Mouse (Mus musculus) adrenal gland, postnatal 10 days (tissue): ENCODE measurements around the gene Asap3. TPM values are rescaled to one million over a fixed set of nuclear protein-coding genes. Genes with fewer than 3 reads are reported as not detected.

Experiments
- DNase-seq: peaks from one replicate; pipeline ENCODE4 v3.0.0; 2021; ENCODE audit warnings: mixed read lengths
- total RNA-seq, 2 experiments: library from RNA; stranded (reverse); gene quantifications; 2 replicates each; pipeline ENCODE4 v1.2.3; 2021

Gene Asap3
- total RNA-seq, 2 experiments from 2014 or later: 5.0 to 7.9 TPM

DNA sequence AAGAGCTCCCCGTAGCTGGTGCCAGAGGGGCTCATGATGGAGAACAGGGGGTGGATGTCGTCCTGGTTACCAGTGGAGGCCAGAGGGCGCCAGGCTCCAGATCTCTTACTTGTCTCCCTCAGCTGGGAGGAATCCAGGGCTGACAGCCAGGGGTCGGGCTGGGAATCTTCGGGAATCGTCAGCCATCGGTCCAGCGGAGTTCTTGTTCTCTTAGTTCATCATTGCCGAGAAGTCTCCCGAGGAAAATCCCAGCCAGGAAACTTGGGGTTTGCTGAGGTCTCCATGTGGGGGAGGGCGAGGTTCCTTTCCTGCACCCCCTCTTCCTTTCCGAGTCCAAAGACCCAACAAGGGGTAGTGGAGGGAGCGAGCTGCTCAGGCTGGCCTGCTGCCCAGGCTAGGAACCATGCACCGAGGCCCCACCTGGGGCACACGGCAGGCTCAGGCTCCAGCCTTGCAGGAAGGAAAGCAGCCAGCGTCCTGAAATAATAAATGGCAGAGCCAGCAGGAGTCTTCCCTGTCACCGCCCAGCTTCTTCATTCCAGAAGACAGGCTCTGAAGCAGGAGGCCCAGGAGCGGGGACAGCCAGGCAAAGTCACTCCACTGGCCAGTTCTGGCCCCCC is 12.5 kb downstream of the Asap3 start:
- DNase-seq: peak; percentile 66

GRCm38 (mm10) chr4:136220133-136220775 is 14.1 kb downstream of the Asap3 start:
- DNase-seq: peak; percentile 55

GRCm38 (mm10) chr4:136223549-136224239 is 17.5 kb downstream of the Asap3 start:
- no peak for DNase-seq

DNA sequence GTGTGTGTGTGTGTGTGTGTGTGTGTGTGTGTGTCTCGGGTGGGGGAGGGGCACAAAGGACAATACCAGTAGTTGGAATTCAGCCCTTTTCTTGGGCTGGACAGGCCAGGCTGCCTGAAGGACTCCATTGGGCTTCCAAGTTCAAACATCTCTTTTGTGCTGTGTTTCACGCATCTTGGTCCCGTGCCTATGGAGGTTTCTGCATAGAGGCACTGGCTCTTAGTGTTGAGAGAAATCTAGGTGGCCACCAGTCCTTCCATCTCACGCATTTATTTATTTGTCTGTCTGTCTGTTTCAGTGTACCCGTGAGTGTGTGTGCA is 18.0 kb downstream of the Asap3 start:
- DNase-seq: no peak

- no peak for DNase-seq
Measured at GRCm38 (mm10) chr4:136224677-136225460, 18.7 kb downstream of the Asap3 start.

GRCm38 (mm10) chr4:136227408-136227807 is 21.2 kb downstream of the Asap3 start:
- DNase-seq: no peak

DNA sequence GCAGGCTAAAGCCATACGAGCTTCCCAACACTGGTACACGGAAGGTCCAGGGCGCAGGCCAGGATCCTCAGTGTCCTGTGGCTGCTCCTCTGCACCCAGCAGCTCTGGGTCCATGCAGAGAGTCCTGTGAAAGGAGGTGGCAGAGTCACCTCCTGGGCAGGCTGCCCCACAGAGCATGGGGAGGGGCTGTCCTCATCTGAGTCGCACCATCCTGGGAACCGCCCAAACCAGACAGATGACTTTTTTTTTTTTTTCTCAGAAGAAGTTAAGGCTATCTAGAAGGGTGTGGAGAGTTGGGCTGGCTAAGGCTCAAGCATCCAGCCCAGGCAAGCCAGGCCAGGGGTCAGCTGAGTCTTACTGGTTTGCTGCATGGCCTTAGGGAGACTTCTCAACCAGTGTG is 22.5 kb downstream of the Asap3 start:
- DNase-seq: no peak

GRCm38 (mm10) chr4:136238669-136239068 is 32.5 kb downstream of the Asap3 start:
- DNase-seq: no peak

DNA sequence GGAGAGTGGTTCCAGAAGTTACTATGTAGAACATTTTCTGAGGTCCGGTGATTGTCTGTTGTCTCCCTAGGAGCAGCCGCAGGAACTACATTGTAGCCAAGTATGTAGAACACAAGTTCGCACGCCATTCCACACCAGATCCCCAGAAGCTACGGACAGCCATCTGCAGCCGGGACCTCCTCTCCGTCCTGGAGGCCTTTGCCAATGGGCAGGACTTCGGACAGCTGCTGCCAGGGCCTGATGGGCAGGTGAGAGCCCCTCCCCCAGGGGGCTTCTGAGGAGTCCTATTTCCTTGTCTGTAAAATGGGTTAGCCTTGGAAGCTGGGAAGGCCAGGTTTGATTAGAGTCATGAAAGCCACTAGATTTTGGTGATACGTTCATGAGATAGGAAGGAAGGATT is 32.9 kb downstream of the Asap3 start:
- DNase-seq: no peak

DNA sequence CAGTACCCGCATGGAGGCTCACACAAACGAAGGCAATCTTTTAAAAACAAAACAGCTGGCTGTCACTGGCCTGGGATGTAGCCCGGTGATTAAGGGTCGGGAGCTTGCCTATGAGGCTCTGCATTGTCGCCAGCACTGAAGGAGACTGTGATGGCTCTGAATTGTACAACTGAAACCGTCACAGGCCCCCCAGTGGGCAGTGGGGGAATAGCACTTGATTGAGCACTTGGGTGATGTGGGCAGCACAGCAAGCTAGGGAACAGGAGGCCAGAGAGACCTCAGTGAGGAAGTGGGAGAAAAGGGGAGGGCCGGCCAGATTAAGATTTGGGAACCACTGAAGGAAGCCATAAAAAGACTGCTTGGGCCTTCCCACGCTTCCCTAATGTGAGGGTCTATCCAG is 33.5 kb downstream of the Asap3 start:
- peak; percentile 90 for DNase-seq

DNA sequence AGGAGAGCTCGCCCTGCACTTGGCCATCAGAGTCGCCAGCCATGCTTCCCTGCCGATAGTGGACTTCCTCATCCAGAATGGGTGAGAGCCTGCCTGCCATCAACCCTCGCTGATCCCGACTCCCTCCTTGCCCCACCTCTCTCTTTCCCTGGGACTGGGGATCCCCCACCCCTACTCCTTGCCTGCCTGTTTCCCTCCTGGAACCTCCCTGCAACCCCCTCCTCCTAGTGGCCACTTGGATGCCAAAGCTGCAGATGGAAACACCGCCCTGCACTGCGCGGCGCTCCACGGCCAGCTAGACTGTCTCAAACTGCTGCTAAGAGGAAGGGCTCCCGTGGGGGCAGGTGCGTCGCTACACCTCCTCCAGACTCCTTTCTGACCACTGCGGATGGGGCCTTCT is 34.0 kb downstream of the Asap3 start:
- no peak for DNase-seq

- DNase-seq: no peak
Measured at GRCm38 (mm10) chr4:136240955-136241354, 34.8 kb downstream of the Asap3 start.

- DNase-seq: no peak
Measured at GRCm38 (mm10) chr4:136242065-136242703, 36.0 kb downstream of the Asap3 start.

- no peak for DNase-seq
Measured at GRCm38 (mm10) chr4:136242728-136243127, 36.6 kb downstream of the Asap3 start.

GRCm38 (mm10) chr4:136244208-136244607 is 38.0 kb downstream of the Asap3 start:
- no peak for DNase-seq

DNA sequence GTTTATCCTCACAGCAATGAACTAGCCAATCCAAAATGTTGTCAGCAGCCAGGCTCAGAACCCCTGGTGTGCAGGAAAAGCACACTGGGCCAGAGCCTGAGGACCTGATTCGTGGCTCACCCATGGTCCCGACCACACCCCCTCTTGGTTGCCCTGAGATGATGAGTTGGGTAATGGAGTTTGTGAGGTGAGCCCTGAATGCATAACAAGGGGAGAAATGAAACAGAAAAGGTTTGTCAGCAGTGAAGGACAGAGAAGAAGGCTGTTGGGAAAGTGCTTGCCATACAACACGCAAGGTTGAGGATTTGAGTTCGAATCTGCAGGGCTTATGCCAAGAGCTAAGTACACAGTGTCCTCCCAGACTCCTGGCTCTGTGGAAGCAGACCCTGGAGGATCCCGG is 39.5 kb downstream of the Asap3 start:
- no peak for DNase-seq

DNA sequence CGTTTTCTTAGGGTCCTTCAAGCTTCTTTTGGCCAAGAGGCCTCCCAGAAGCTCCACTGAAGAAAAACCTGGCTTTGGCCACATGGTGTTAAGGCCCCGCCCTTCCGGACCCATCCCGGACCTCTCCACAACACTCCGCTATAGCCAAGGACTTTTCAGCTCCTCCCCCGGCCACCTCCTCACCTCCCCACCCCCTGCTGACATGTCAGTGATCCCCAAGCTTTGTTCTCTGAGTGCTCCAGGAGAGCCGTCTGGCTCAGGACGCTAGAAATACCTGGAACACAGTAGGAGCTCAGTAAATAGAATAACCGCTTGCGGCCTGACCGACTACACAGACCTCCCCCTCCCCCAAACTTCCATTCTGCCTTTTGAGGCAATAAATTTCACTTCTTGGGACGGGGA is 40.4 kb downstream of the Asap3 start:
- DNase-seq: no peak

- DNase-seq: no peak
Measured at GRCm38 (mm10) chr4:136247386-136247728, 41.2 kb downstream of the Asap3 start.

DNA sequence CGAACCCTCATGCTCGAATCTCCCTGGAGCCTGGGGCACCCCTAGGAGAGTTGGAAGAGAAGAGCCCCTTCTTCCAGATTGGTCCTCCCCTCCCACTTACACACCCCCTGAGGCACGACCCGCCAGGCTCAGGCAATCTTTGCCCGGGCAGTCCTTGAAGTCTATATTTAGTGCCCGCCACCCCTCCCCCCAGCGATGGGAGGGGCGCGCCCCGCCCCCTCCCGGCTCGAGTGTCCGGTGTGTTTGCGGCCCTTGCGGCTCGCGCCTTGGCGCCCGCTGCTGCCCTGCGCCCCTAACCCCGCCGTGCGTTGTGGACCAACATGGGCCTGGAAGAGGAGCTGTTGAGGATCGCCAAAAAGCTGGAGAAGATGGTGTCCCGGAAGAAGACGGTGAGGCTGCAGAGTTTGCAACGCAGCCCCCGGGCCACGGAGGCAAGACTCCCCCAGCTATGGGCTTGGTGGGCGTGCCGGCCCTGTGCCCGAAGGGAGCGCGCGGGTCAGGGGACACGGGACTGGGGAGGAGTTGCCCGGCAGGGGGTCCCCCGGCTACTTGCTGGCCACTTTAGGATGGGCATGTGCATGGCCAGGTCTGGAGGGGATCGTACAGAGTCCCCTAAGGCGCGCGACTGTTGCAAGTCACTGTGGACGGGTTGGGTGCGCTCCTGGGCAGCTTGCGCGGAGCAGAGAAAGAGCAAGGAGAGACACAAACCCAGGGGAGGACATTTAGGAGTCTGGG is 41.7 kb downstream of the Asap3 start, which contains the start of gene Tcea3:
Gene Tcea3 (plus strand): TSS at position 1 of the 735 bp plus-strand sequence.
- DNase-seq: peak; percentile 72

DNA sequence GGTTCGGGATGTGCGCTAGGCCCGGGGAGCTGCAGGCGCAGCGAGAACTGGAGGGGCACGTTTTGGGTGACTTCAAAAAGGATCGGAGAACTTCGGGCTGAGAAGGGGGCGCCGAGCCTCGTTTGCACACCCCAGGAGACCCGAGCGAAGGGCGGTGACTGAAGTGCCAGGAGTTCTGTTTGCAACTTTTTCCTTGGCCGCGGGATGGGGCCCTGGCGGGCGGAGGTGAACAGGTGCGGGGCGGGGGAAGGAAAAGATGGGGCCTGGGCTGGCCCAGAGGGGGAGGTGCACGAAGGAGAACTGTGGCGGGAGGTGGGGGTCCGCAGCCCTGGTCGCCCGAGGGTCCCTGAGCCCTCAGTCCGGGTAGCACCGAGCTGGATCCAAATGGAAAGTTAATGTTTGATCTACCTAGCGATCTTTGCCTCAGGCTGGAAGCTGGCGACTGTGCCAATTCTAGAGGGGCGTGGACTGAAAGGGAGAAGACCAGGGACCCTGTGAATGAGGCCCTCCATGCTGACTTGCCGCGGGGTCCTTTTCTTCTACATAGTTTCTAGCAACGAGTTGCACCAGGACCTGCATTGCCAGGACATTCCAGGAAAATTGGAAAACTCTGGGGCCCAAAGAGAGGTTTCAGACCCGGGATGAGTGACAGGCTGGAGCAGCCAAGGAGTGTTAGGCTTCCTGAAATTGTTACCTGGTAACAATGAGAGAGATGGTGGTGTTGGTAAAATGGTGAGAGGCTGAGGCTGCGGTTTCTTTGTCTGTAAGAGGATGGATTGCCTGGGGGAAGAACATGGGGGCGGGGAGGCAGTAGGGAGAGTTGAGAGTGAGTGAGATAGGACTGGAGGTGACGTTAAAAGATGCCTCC is 42.5 kb downstream of the Asap3 start:
- DNase-seq: peak; percentile 25

DNA sequence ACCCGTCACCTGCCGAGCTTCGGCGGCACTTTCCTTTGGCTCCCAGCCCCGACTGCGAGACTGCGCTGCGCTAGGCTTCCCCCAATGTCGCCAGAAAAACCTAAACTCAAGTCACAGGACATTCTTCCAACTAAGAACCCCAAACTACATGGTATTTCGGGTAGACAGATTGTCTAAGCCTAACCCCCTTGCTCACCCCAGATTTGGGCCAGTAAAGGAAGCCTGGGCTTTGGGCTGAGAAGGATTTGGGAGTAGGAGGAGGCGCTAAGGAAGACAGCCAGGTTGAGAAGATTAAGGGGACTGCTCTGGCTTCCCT is 43.1 kb downstream of the Asap3 start:
- DNase-seq: no peak
